10 mouse cellular contexts compared by ENCODE assay signal in genomic region chr11:112155339-112155955, GRCm38 (mm10).
DNase-seq lines count a peak whose midpoint lies in the region; ATAC-seq lines count a peak whose summit lies in the region.
"Had no signal": no experiment of that assay in that cellular context is flagged by ENCODE, and none has a peak within 500 bp of the region (broad histone marks: within the 10 kb centered on the region; RNA-seq: fewer than 3 reads in every experiment).

No protein-coding gene starts in this region.

- no peak for DNase-seq in kidney, adult 8-10 months
- DNase-seq in embryonic facial prominence, embryonic 10.5 days (ENCODE audit: low spot score): no peak
- DNase-seq in neural tube, embryonic 10.5 days (ENCODE audit: extremely low spot score, low spot score): peak; percentile 14
- DNase-seq in adrenal gland, adult 2 months: no peak
- DNase-seq in layer of hippocampus, postnatal 10 days (ENCODE audit: low spot score in 2 of 2): no peak
- DNase-seq in ovary, postnatal 10 days (ENCODE audit: low spot score): no peak
- DNase-seq: lung, postnatal 10 days; thymus, postnatal 25 days had no signal

- WGBS in kidney, embryonic 16.5 days: 31% methylated on average over 10 of the region's 10 CpGs
- WGBS in embryonic facial prominence, embryonic 10.5 days: 36% methylated on average over 10 of the region's 10 CpGs
- WGBS in hindbrain, embryonic 13.5 days: 37% methylated on average over 10 of the region's 10 CpGs

- 0 out of 2 replicates have a peak, but pooled peaks have one; percentile 23 for ATAC-seq in kidney, embryonic 16.5 days (ENCODE audit: low FRiP score, low TSS enrichment)
- ATAC-seq in hindbrain, embryonic 13.5 days (ENCODE audit: low FRiP score): no peak

- H3K4me2 ChIP-seq in kidney, embryonic 16.5 days (replicated peaks; ENCODE audit: low read depth, low read length): peak overlapping the region; percentile 15; the same call in 1 of the 2 replicates
- H3K4me2 ChIP-seq in hindbrain, embryonic 13.5 days: peak overlapping the region; percentile 22; the same call in 1 of the 2 replicates

- H3K27ac ChIP-seq in kidney, embryonic 16.5 days (ENCODE audit: low read length): peak overlapping the region; percentile 43; the same call in 1 of the 2 replicates
- H3K27ac ChIP-seq in embryonic facial prominence, embryonic 10.5 days (replicated peaks): peak overlapping the region; percentile 48; the same call in 1 of the 2 replicates
- no peak overlapping the region for H3K27ac ChIP-seq in hindbrain, embryonic 13.5 days

- H3K27me3 ChIP-seq in kidney, embryonic 16.5 days (ENCODE audit: insufficient read depth, low read length): no peaks in the 10 kb centered on the region
- H3K27me3 ChIP-seq in embryonic facial prominence, embryonic 10.5 days (replicated peaks; ENCODE audit: low read depth, poor library complexity, severe bottlenecking): no peaks in the 10 kb centered on the region
- H3K27me3 ChIP-seq in hindbrain, embryonic 13.5 days: no peaks in the 10 kb centered on the region

- H3K9me3 ChIP-seq in kidney, embryonic 16.5 days (ENCODE audit: low read length): peaks cover 3% of the 10 kb centered on the region; the same call in 1 of the 2 replicates
- H3K9me3 ChIP-seq in embryonic facial prominence, embryonic 10.5 days: no peaks in the 10 kb centered on the region
- H3K9me3 ChIP-seq in hindbrain, embryonic 13.5 days: peaks cover 5% of the 10 kb centered on the region; the same call in 1 of the 2 replicates

- no peak overlapping the region for H3K4me3 ChIP-seq in kidney, embryonic 16.5 days (ENCODE audit: low read length)
- peak overlapping the region; percentile 13; the same call in 1 of the 2 replicates for H3K4me3 ChIP-seq in embryonic facial prominence, embryonic 10.5 days
- no peak overlapping the region for H3K4me3 ChIP-seq in hindbrain, embryonic 13.5 days

- H3K9ac ChIP-seq in kidney, embryonic 16.5 days (replicated peaks; ENCODE audit: low read length): no peak overlapping the region
- H3K9ac ChIP-seq in hindbrain, embryonic 13.5 days: no peak overlapping the region

- peaks cover 13% of the 10 kb centered on the region; the same call in 1 of the 2 replicates for H3K4me1 ChIP-seq in kidney, embryonic 16.5 days (ENCODE audit: insufficient read depth, low read length)
- peaks cover 12% of the 10 kb centered on the region for H3K4me1 ChIP-seq in embryonic facial prominence, embryonic 10.5 days
- H3K4me1 ChIP-seq in hindbrain, embryonic 13.5 days (replicated peaks): peaks cover 10% of the 10 kb centered on the region

- H3K36me3 ChIP-seq in kidney, embryonic 16.5 days (ENCODE audit: insufficient read depth, low read length): no peaks in the 10 kb centered on the region
- H3K36me3 ChIP-seq in embryonic facial prominence, embryonic 10.5 days (replicated peaks): no peaks in the 10 kb centered on the region
- no peaks in the 10 kb centered on the region for H3K36me3 ChIP-seq in hindbrain, embryonic 13.5 days
